Mouse (Mus musculus) kidney, postnatal 36 days (tissue): ENCODE results near the gene H2-Aa.
A peak's percentile ranks its signal among the peaks of the same experiment; 100 is the strongest.
"Not testable (repeated sequence)": the region's sequence is repeated elsewhere in the genome, so short reads cannot be mapped to it uniquely, and the experiment has no call there.

ENCODE experiments used
- DNase-seq, 2 experiments: peaks; one replicate each; pipeline ENCODE4 v3.0.0; 2021 to 2022; ENCODE audit warnings: mixed read lengths in 2 of 2

The H2-Aa gene

DNA sequence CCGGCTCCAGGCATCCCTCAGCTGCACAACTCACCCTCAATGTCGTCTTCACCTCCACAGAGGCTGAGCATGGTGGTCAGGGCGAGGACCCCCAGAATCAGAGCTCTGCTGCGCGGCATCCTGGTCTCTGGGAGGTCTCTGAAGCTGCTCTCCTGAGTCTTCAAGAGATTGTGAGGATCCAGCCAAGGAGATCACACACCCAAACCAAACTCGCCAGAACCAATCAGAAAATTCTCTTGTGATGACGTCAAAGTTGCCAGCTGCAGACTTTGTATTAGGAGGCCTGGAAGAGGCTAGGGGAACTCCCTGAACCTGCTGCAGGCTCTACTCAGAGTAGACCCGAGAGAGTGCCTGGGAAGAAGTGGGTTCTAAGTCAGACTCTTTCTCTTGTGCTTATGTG lies at the start of gene H2-Aa:
Gene H2-Aa (minus strand): TSS at position 176 of the 400 bp plus-strand sequence.
- peak; percentile 83 to 86 for DNase-seq

DNA sequence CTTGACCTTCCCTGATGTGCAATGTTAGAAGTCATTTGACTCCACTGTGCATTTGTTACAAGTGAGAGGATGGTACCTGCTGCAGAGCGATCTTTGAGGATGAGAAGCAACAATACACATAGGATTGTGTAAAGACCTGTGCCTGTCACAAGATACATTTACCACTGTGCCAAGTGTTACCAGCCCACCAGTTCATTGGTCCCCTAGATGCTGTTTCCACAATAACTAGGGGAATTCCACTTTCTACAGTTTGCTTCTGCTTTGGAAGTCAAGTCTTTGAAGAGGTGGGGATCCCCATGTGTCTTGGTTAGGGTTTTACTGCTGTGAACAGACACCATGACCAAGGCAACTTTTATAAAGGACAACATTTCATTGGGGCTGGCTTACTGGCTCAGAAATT lies 43.6 kb upstream of the H2-Aa start:
- no peak for DNase-seq

DNA sequence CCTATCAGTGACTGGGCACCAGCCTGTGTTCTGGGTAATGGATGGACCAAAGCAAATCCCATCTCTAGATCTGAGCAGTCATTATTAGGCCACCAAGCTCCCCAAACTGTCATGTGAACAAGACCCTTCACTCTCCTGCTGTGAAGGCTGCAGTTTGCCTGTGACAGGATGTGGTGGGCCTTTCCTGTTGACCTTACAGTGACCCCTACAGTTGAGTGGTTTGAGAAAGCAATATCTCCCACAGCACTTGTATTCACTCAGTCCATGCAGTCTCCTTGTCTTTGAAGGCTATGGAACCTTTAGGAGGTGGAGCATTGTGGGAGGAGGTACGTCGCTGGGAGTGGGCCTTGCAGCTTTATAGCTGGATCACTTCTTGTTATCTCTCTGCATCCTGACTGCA lies 42.2 kb upstream of the H2-Aa start:
- no peak for DNase-seq

DNA sequence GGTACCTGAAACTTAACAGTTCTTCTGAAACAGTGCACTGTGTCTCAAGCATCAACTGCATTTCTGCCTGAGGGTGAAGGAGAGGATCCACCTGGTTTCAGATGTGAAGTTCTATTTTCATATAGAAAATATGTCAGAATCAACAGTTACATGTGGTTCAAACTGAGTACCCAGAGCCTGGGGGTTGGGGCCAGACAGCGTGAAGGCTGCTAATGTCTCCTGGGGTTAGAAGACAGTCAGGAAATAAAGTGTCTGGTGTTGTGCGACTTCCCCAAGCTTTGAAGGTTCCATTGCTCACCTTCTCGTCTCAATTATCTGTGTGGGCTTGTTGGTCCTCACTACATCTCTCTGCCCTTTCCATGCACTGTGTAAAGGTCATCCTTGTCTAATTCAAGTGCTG lies 38.8 kb upstream of the H2-Aa start:
- DNase-seq: no peak

GRCm38 (mm10) chr17:34325436-34325835 lies 37.8 kb upstream of the H2-Aa start, which contains the start of gene H2-Eb2:
H2-Eb2 (plus strand) TSS chr17:34325665.
- no peak for DNase-seq

DNA sequence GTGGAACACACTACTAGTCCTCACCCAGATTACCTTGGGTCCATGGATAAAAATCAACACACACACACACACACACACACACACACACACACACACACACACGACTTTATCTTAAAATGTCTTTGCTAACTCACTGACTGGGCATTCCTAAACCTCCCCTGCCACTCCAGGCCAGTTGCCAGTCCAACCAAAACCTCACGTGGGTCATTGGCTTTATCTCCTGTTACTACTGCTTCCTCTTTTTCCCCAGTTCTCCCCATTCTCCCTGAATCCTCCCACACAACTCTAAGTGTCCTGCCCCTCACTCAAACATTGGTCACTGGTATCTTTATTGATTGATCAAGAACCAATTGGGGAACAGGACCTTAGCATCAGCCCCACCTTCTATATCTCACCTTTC lies 29.7 kb upstream of the H2-Aa start:
- DNase-seq: no peak

GRCm38 (mm10) chr17:34316697-34317096 lies 29.1 kb upstream of the H2-Aa start:
- no peak for DNase-seq

DNA sequence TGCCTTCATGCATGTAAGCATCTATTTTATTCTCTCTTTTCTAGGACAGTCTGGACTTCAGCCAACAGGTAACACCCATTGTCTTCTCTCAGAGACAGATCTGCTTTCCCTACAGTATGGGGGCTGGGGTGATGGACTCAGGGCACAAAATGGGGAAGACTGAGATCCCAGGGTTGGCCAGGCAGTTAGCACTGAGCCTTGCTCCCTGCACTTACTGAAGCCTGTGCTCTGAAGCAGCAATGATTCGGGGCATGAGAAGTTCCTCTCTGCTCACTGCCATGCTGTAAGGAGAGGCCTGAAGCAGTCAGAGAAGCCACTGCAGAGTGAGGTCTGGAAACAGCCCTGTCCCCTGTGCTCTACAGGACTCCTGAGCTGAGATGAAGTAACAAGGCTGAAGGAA lies 27.9 kb upstream of the H2-Aa start:
- no peak for DNase-seq

GRCm38 (mm10) chr17:34314286-34314685 lies 26.7 kb upstream of the H2-Aa start:
- no peak for DNase-seq

DNA sequence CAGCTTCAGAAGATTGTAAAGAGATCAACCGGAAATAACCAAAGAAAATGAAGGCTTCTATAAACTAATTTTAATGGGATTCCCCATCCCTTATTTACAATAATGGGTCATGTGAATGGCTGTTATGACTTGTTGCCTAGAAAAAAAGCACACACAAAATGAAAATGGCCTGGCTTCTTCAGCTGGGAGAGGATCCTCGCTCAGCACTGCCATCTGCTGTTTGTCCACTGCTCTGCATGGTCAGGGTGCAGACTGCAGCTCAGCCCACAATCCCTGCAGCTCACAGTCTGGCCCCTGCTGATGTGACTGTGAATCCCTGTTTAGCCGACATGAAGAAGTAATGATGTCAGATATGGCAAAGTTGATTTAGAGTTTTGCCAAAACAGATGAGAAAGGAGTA lies 25.8 kb upstream of the H2-Aa start:
- peak; percentile 71 to 90 for DNase-seq

GRCm38 (mm10) chr17:34312185-34312584 lies 24.6 kb upstream of the H2-Aa start:
- DNase-seq: no peak

DNA sequence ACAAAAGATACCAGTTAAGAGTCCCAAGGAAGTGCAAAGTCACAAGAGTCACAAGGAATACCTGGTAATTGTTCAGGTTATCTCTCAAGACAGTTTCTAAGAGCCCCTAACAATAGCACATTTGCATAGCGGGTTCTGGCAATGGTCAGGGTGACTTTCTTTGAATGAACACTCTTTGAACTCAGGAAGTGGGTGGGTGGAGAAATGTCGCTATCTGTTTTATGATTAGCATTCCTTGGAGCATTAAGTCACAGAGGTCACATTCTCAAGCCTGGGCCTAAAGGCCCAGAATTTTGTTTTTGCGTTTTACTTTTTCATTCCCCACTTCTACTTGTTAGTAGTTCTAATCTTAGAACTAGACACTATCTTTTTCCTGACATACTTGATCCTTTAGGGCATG lies 22.9 kb upstream of the H2-Aa start:
- DNase-seq: not testable (repeated sequence)

DNA sequence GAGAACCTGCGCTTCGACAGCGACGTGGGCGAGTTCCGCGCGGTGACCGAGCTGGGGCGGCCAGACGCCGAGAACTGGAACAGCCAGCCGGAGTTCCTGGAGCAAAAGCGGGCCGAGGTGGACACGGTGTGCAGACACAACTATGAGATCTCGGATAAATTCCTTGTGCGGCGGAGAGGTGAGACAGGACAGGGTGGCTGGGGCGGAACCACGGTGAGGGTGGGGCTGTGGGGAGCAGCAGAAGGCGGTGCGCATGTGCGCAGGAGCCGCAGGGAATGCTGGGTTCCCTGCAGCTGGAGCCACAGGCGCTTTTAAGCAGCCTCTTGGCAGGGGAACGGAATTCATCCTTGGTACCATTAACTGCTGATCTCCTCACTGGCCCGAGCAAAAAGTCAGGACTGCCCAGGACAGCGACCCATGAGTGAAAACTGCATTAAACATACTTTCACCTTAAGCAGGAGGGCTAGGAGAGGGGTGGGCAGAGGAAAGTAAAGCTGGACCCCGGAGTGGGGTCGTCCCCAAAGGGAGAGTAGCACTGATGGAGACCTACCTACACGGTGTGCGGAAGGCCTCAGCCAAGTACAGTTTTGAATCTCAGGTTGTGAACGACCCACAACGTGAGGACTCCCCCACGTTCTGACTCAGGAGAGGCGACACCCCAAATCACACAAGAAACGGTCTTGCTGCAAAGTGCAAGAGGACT lies 22.2 kb upstream of the H2-Aa start:
- peak; percentile 83 to 87 for DNase-seq

DNA sequence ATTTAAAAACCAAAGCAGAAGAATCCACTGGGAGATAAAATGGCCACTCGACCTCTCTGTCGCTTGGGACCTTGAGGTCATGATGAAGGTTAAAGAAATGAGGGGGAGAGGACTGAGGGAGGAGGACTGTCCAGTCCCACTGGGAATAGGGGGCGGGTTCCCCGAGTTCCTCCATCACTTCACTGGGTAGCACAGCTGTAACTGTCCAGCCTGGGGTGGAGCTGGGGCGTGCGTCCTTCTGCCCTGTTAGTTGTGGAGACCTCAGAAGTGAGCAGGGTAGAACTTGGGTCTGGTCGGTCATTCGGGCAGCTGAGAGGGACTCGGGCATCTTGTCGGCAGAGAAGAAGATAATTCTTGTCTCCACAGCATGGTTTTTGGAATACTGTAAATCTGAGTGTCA lies 21.6 kb upstream of the H2-Aa start:
- DNase-seq: no peak

GRCm38 (mm10) chr17:34308161-34308560 lies 20.5 kb upstream of the H2-Aa start:
- no peak for DNase-seq

- no peak for DNase-seq
These were observed 19.6 kb upstream of the H2-Aa start for GRCm38 (mm10) chr17:34307216-34307615.

DNA sequence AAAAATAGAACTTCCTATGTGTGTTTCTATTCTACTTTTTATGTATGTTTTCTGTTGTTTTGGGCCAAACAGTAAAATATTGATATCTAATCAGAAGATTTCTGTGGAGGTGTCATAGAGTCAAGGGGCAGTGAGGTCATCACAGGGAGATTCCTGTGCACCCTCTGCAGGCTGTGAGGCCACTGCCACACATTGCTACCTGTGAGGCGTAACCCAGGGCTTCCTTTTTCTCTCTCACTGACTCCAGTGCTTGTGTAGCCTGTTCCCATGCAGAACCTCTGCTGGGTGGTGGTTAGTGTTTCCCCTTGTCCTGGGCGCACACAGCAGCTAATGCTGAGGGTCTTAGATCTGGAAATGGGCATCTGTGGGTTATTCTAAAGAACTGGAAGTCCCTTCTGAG lies 18.8 kb upstream of the H2-Aa start:
- no peak for DNase-seq

DNA sequence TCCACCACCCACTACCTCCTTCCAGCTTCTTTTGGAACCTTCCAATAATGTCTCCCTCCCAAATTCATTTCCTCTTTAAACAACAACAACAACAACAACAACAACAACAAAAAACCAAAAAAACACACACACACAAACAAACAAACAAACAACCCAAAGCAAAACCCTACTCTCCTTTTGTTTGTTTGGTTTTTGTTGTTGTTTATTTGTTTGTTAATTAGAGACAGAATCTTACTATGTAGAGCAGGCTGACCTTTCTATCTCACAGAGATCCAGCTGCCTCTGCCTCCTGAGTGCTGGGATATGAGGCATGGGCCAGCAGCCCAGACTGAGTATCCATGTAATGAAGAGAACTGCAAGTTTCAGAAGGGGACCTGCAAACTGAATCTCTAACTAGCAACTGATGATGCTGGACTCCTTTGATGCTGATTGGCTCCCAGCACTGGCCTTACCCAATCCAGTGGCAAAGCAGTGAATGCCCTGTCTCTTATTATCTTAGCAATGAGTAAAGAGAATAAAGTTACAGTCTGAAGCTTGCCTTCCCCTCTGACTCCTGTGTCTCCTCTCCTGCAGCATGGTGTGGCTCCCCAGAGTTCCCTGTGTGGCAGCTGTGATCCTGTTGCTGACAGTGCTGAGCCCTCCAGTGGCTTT lies 17.9 kb upstream of the H2-Aa start, which contains the start of gene H2-Eb1:
Gene H2-Eb1 (plus strand): TSS at position 488 of the 651 bp plus-strand sequence.
- peak; percentile 86 to 92 for DNase-seq

GRCm38 (mm10) chr17:34304751-34305150 lies 17.1 kb upstream of the H2-Aa start:
- DNase-seq: peak; percentile 66 to 83

- no peak for DNase-seq
These were observed 16.2 kb upstream of the H2-Aa start for GRCm38 (mm10) chr17:34303789-34304188.

DNA sequence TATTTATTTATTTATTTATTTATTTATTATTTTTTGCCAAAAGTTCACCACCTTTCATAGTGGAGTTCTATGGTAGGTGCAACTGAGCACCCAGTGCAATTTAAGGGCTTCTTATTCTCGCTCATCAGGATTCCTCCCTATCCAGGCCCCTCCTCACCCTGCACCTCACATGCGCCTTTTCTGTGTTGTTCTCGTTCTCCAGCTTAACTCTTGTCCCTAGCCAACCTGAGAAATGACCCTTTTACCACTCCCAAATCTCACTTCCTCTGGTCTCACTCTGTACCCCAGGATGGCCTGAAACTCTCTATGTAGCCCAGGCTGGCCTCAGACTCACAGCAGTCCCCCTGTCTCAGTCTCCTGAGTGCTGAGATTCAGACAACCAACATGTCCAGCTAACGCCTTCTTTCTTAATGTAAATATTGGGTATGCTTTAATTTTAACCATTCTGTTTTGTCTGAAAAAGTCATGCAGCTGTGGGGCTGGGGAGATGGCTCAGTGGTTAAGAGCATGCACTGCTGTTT lies 14.1 kb upstream of the H2-Aa start:
- no peak for DNase-seq

- no peak for DNase-seq
These were observed 13.3 kb upstream of the H2-Aa start for GRCm38 (mm10) chr17:34300691-34301566.

DNA sequence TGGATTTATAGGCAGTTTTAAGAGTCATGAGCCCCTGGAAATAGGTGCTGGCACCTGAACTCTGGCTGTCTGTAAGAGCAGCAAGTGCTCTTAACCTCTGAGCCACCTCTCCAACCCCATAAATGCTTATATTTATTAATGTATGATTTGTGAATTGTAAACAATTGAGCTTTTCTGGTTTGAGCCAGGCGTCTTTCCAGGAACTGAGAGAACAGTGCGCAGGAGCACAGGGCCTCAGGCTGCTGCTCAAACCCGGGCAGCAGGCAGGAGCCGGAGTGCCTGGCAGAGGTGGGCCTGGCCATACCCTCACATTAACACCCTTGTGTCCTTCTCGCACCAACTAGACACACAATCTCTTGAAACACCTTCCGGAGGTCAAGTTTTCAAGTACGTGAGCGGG lies 12.4 kb upstream of the H2-Aa start:
- no peak for DNase-seq
